Mouse (Mus musculus): ENCODE data around the gene Traf4.

Gene Traf4

GRCm38 (mm10) chr11:78182450-78182849 is 17.1 kb upstream of the Traf4 start:
- no peak for DNase-seq

GRCm38 (mm10) chr11:78181830-78182357 is 16.5 kb upstream of the Traf4 start:
- no peak for DNase-seq

GRCm38 (mm10) chr11:78180081-78180761 is 14.8 kb upstream of the Traf4 start:
- no peak for DNase-seq

GRCm38 (mm10) chr11:78179438-78179999 is 14.1 kb upstream of the Traf4 start:
- DNase-seq: no peak

GRCm38 (mm10) chr11:78178859-78179437 is 13.6 kb upstream of the Traf4 start:
- DNase-seq: peak; percentile 55

- peak; percentile 93 for DNase-seq
Observed at GRCm38 (mm10) chr11:78177903-78178858, 12.8 kb upstream of the Traf4 start.

GRCm38 (mm10) chr11:78177437-78177836 is 12.0 kb upstream of the Traf4 start:
- no peak for DNase-seq

- no peak for DNase-seq
Observed at GRCm38 (mm10) chr11:78176905-78177331, 11.5 kb upstream of the Traf4 start.

- DNase-seq: peak; percentile 97
Observed at GRCm38 (mm10) chr11:78176402-78176862, 11.0 kb upstream of the Traf4 start, which contains the start of the genes Nek8 and Tlcd1. Gene Nek8, minus strand, starts transcription at chr11:78176675. Gene Tlcd1, plus strand, starts transcription at chr11:78176711.

- no peak for DNase-seq
Observed at GRCm38 (mm10) chr11:78175771-78176401, 10.5 kb upstream of the Traf4 start.

GRCm38 (mm10) chr11:78174506-78174905 is 9.1 kb upstream of the Traf4 start:
- DNase-seq: no peak

GRCm38 (mm10) chr11:78172748-78173383 is 7.5 kb upstream of the Traf4 start:
- DNase-seq: no peak

- DNase-seq: peak; percentile 45
Observed at GRCm38 (mm10) chr11:78172034-78172747, 6.8 kb upstream of the Traf4 start.

GRCm38 (mm10) chr11:78171328-78171727 is 5.9 kb upstream of the Traf4 start:
- no peak for DNase-seq

GRCm38 (mm10) chr11:78170306-78170705 is 4.9 kb upstream of the Traf4 start:
- DNase-seq: no peak

- peak; percentile 79 for DNase-seq
Observed at GRCm38 (mm10) chr11:78168541-78169468, 3.4 kb upstream of the Traf4 start.

GRCm38 (mm10) chr11:78167257-78167959 is 2.0 kb upstream of the Traf4 start:
- no peak for DNase-seq

GRCm38 (mm10) chr11:78166640-78167039 is 1.3 kb upstream of the Traf4 start:
- no peak for DNase-seq

- no peak for DNase-seq
Observed at GRCm38 (mm10) chr11:78166161-78166560, 772 bp upstream of the Traf4 start.

Measured in thymus, postnatal 4 days (tissue).